Mouse (Mus musculus) common myeloid progenitor, adult 5-6 weeks (primary cell): ENCODE results near the gene Wipi2. TPM values are rescaled to one million over a fixed set of nuclear protein-coding genes. Genes with fewer than 3 reads are reported as not detected.

Experiments
- ATAC-seq: replicated peaks from 2 replicates; pipeline ENCODE4 v1.8.0; 2016; ENCODE audit warnings: low read depth, mild to moderate bottlenecking, moderate TSS enrichment, inconsistent platforms; ENCODE audit not compliant: poor library complexity, severe bottlenecking
- total RNA-seq: library from RNA; stranded (forward); fragments of 200-1000, 187-1606 nt; gene quantifications from 2 replicates; pipeline ENCODE4 v1.2.3, GENCODE M21; 2017

Wipi2 gene
- total RNA-seq, 1 experiment from 2014 or later, result 35.4 TPM

DNA sequence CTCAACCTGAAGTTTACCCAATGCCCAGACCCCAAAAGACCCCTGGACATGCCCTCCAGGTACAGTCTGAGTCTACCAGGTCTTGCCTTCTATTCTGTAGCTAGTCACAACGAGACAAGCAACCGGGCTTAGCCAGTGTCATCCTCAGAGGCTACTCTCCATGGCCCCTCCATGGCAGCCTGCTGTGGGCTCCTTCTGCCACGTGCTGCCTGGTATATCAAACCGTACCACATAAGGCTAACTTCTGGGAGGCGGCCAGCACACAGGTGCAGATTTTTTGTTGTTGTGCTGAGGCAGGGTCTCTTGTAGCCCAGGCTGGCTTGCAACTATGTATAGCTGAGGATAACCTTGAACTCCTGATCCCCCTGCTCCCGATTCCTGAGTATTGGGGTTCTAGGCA, 88.6 kb downstream of the Wipi2 start:
- no peak for ATAC-seq

- peak; percentile 77 for ATAC-seq
These were observed 90.5 kb downstream of the Wipi2 start for GRCm38 (mm10) chr5:142718037-142718436.

GRCm38 (mm10) chr5:142718486-142718885, 91.0 kb downstream of the Wipi2 start:
- no peak for ATAC-seq

DNA sequence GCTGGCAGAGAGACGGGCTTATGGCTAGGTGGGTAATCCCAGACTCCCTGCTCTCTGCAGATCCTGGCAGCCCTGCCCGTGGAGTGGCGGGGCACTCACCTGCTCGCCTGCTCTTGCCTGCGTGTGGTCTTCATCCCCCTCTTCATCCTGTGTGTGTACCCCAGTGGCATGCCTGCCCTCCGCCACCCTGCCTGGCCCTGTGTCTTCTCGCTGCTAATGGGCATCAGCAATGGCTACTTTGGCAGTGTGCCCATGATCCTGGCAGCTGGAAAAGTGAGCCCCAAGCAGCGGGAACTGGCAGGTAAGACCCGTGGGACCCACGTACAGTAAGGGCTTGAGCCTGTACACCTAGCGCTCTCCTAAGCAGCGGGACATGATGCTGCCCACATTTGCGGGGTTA, 92.4 kb downstream of the Wipi2 start:
- no peak for ATAC-seq

Other genes with a start within 250 kb of the Wipi2 start
- 8.2 and 11.7 TPM in 2 replicates for gene Foxk1, start 226.2 kb upstream of the Wipi2 start, total RNA-seq
- 7.0 and 11.9 TPM in 2 replicates for gene Ap5z1, start 163.8 kb upstream of the Wipi2 start, total RNA-seq
- gene Papolb, start 97.6 kb upstream of the Wipi2 start, total RNA-seq, result not detected in 2 replicates
- gene Radil, start 76.6 kb upstream of the Wipi2 start, total RNA-seq, result not detected in 2 replicates
- not detected in 2 replicates for gene Mmd2, start 18.9 kb upstream of the Wipi2 start, total RNA-seq
- not detected in 2 replicates for gene Slc29a4, start 64.8 kb downstream of the Wipi2 start, total RNA-seq
- gene Tnrc18, start 190.0 kb downstream of the Wipi2 start, total RNA-seq, result 17.5 and 17.9 TPM in 2 replicates